Mouse (Mus musculus): ENCODE measurements around the gene Ppp1r3g. TPM values are rescaled to one million over a fixed set of nuclear protein-coding genes. Genes with fewer than 3 reads are reported as not detected.
"Not testable (repeated sequence)": the region's sequence is repeated elsewhere in the genome, so short reads cannot be mapped to it uniquely, and the experiment has no call there.

The Ppp1r3g gene
- polyA plus RNA-seq, 1 experiment, result 0.07 TPM

DNA sequence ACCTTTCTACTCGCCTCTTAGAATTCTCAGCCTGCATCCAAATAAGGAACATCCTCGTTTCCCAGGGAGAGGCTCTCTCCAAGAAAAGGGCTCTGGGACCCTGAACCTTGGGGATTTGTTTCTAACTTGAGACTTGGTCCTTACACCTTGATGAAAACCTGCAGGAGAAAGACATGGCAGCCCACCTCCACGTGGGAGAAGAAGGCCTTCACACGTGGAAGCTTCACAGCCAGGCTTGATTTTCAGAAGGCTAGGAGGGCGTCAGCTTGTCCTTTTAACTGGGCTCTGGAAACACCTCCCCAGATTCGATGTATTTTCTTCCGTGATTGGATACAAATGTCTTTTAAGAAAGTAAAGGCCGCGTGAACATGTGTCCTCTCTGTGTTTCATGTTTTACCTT, 11.2 kb downstream of the Ppp1r3g start:
- TF ChIP-seq CTCF (IDR thresholded peaks at IDR 0.05; ENCODE audit: control insufficient read depth, insufficient read depth, insufficient replicate concordance, low read depth, low read length) (no peak), POLR2A (IDR thresholded peaks at IDR 0.05; ENCODE audit: control insufficient read depth, low read depth, low read length) (no peak)
- Histone ChIP-seq H3K27me3 (ENCODE audit: control insufficient read depth, insufficient read depth, low read length) (no peaks in the 10 kb centered on the region), H3K4me1 (ENCODE audit: control insufficient read depth, insufficient read depth, low read length) (peaks cover 7% of the 10 kb centered on the region; the same call in 1 of the 2 replicates), H3K4me3 (ENCODE audit: control insufficient read depth, low read depth, low read length) (no peak overlapping the region), H3K27ac (ENCODE audit: control insufficient read depth, insufficient read depth, low read depth, low read length) (no peak overlapping the region), H3K36me3 (ENCODE audit: control insufficient read depth, insufficient read depth, low read length) (no peaks in the 10 kb centered on the region)

DNA sequence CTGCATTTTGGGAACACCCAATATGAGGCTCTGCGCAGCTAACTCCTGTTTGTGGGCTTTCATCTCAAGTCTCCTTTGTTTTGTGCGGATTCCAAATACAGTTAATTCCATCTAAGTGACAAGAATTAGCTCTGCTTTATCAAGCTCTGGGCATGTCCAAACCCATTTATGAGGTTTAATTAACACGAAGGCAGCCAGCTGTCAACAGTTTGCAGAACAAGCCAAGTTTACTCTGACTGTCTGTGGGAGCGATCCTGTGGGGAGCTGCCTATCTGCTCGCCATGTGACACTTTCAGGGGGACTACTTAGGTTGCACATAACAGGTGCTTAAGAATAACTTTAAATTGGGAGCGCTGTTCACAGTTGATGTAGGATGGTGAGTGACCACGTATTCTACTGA, 18.3 kb downstream of the Ppp1r3g start:
- TF ChIP-seq POLR2A (IDR thresholded peaks at IDR 0.05; ENCODE audit: control insufficient read depth, low read depth, low read length) (no peak), CTCF (IDR thresholded peaks at IDR 0.05; ENCODE audit: control insufficient read depth, insufficient read depth, insufficient replicate concordance, low read depth, low read length) (no peak)
- no peak overlapping the region for H3K27ac ChIP-seq (ENCODE audit: control insufficient read depth, insufficient read depth, low read depth, low read length)
- no peak overlapping the region for H3K4me3 ChIP-seq (ENCODE audit: control insufficient read depth, low read depth, low read length)
- H3K27me3 ChIP-seq (ENCODE audit: control insufficient read depth, insufficient read depth, low read length), result no peaks in the 10 kb centered on the region
- no peaks in the 10 kb centered on the region for H3K4me1 ChIP-seq (ENCODE audit: control insufficient read depth, insufficient read depth, low read length)
- H3K36me3 ChIP-seq (ENCODE audit: control insufficient read depth, insufficient read depth, low read length), result no peaks in the 10 kb centered on the region

DNA sequence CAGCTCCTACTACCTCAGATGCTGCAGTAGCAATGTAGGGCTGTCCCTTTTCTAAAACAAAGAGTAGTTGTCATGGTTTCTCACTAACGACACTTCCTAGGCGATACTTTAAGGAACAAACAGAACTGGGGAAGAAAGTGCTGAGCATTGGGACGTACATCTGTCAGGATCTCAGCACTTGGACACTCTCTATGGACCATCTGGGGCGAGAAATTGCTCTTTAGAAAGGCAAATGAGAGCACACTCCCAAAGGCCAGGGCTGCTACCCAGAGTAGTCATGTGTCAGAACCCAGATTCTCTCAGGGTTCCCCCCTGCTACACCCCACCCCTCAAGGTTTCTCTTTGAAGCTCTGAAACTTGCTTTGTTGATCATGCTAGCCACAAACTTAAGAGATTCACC, 21.8 kb downstream of the Ppp1r3g start:
- Histone ChIP-seq H3K4me1 (ENCODE audit: control insufficient read depth, insufficient read depth, low read length) (no peaks in the 10 kb centered on the region), H3K36me3 (ENCODE audit: control insufficient read depth, insufficient read depth, low read length) (no peaks in the 10 kb centered on the region), H3K27ac (ENCODE audit: control insufficient read depth, insufficient read depth, low read depth, low read length) (no peak overlapping the region), H3K4me3 (ENCODE audit: control insufficient read depth, low read depth, low read length) (no peak overlapping the region), H3K27me3 (ENCODE audit: control insufficient read depth, insufficient read depth, low read length) (no peaks in the 10 kb centered on the region)
- TF ChIP-seq POLR2A (IDR thresholded peaks at IDR 0.05; ENCODE audit: control insufficient read depth, low read depth, low read length), result no peak
- no peak for TF ChIP-seq CTCF (IDR thresholded peaks at IDR 0.05; ENCODE audit: control insufficient read depth, insufficient read depth, insufficient replicate concordance, low read depth, low read length)

DNA sequence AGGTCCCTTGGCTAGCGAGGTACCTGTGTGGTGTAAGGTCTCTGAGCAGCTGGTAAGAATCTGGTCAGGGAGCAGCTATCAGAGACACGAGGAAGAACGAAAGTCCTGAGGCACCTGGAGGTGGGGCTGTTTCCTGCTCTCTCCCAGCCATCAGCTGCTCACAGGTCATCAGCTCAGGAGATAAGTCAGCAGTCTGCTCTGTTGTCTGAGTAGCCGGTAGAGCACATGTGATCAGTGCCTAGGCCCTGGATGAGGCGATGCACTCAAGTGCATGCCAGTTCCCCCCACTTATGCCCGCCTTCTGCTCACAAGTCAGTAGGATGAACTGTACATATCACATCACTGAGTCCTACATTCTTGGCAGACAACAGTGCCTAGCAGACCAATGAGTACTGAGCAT, 24.3 kb downstream of the Ppp1r3g start:
- Histone ChIP-seq H3K27me3 (ENCODE audit: control insufficient read depth, insufficient read depth, low read length) (no peaks in the 10 kb centered on the region), H3K27ac (ENCODE audit: control insufficient read depth, insufficient read depth, low read depth, low read length) (no peak overlapping the region), H3K4me1 (ENCODE audit: control insufficient read depth, insufficient read depth, low read length) (no peaks in the 10 kb centered on the region), H3K36me3 (ENCODE audit: control insufficient read depth, insufficient read depth, low read length) (no peaks in the 10 kb centered on the region), H3K4me3 (ENCODE audit: control insufficient read depth, low read depth, low read length) (no peak overlapping the region)
- no peak for TF ChIP-seq POLR2A (IDR thresholded peaks at IDR 0.05; ENCODE audit: control insufficient read depth, low read depth, low read length)
- no peak for TF ChIP-seq CTCF (IDR thresholded peaks at IDR 0.05; ENCODE audit: control insufficient read depth, insufficient read depth, insufficient replicate concordance, low read depth, low read length)

DNA sequence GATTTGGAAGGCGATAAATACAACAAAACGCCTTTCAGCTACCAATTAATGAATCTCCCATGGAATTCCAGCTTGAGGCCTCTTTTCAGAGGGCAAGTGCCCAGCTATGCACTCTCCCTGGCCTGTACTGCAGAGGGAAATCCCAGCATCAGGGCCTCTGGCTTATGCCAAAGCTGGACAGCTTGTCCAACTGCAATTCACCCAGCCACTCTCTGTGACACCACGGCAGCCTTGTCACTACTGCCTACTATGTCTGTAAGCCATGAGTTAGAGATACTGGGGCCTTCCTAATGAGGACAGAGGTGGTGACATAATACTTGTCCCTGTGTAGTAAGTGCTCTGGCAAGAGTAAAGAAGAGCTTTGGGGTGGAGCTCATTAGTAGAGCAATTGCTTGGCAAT, 30.7 kb downstream of the Ppp1r3g start:
- no peak for TF ChIP-seq POLR2A (IDR thresholded peaks at IDR 0.05; ENCODE audit: control insufficient read depth, low read depth, low read length)
- no peak for TF ChIP-seq CTCF (IDR thresholded peaks at IDR 0.05; ENCODE audit: control insufficient read depth, insufficient read depth, insufficient replicate concordance, low read depth, low read length)
- no peaks in the 10 kb centered on the region for H3K27me3 ChIP-seq (ENCODE audit: control insufficient read depth, insufficient read depth, low read length)
- no peak overlapping the region for H3K27ac ChIP-seq (ENCODE audit: control insufficient read depth, insufficient read depth, low read depth, low read length)
- no peaks in the 10 kb centered on the region for H3K36me3 ChIP-seq (ENCODE audit: control insufficient read depth, insufficient read depth, low read length)
- H3K4me1 ChIP-seq (ENCODE audit: control insufficient read depth, insufficient read depth, low read length), result no peaks in the 10 kb centered on the region
- no peak overlapping the region for H3K4me3 ChIP-seq (ENCODE audit: control insufficient read depth, low read depth, low read length)

DNA sequence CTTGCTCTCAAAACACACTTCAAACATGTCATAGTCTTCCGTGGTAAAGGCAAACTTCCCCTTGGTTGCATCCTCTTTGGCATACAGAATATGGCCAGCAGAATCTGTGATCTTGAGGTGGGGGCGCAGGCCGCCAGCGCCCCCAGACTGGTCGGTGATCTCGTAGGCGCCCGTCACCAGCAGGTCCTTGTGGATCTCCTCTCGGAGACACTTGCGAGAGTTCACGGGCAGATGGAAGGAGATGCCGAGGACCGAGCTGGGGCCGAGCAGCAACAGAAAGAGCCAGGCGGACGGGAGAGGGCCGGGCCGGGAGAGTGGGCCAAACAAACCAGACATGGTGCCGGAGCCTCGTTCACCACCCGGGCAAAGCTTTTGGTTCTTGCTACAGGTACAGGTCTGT, 32.5 kb downstream of the Ppp1r3g start:
- not testable (repeated sequence) for H3K27ac ChIP-seq (ENCODE audit: control insufficient read depth, insufficient read depth, low read depth, low read length); H3K4me1 ChIP-seq (ENCODE audit: control insufficient read depth, insufficient read depth, low read length); H3K36me3 ChIP-seq (ENCODE audit: control insufficient read depth, insufficient read depth, low read length); H3K27me3 ChIP-seq (ENCODE audit: control insufficient read depth, insufficient read depth, low read length); H3K4me3 ChIP-seq (ENCODE audit: control insufficient read depth, low read depth, low read length)

DNA sequence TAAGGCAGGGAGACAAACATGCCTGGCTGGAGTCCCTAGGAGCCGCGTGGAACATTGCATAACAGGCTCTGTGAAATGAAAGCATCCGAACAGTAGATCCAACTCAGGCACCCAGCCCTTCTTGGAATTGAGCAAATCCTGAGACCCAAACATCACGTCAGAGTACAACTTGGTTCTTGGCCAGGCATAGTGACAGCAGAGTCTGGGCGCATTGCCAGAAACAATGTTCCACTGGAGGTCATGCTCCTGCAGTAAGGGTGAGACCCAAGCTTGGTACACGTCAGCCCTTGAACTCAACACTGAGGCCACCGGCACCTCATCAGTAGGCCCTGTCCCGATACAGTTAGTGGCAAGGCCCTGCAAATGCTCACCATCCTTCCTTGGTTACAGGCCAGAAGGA, 35.4 kb downstream of the Ppp1r3g start:
- no peaks in the 10 kb centered on the region for H3K27me3 ChIP-seq (ENCODE audit: control insufficient read depth, insufficient read depth, low read length)
- no peaks in the 10 kb centered on the region for H3K4me1 ChIP-seq (ENCODE audit: control insufficient read depth, insufficient read depth, low read length)
- peak overlapping the region; percentile 12; the same call in 1 of the 2 replicates for H3K27ac ChIP-seq (ENCODE audit: control insufficient read depth, insufficient read depth, low read depth, low read length)
- no peak overlapping the region for H3K4me3 ChIP-seq (ENCODE audit: control insufficient read depth, low read depth, low read length)
- H3K36me3 ChIP-seq (ENCODE audit: control insufficient read depth, insufficient read depth, low read length), result no peaks in the 10 kb centered on the region
- TF ChIP-seq CTCF (IDR thresholded peaks at IDR 0.05; ENCODE audit: control insufficient read depth, insufficient read depth, insufficient replicate concordance, low read depth, low read length) (no peak), POLR2A (IDR thresholded peaks at IDR 0.05; ENCODE audit: control insufficient read depth, low read depth, low read length) (no peak)

DNA sequence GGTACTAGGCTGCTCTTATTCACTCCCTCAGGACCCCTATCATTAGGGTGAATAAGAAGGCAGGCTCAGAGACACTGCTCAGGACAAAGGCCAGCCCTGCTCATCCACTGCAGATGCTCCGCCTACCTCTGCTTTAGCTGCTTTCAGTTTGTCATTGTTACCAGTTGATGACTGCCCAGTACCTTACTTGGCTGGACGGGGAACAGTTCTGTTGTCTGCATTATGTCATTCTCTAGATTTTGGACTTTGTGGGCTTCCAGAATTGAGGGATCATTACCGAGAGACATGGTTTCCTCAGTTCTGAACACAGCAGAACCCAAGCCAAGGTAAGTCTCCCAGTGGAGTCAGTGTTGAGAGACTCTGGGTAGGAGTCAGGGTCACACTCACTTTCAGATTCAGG, 36.6 kb downstream of the Ppp1r3g start:
- no peaks in the 10 kb centered on the region for H3K4me1 ChIP-seq (ENCODE audit: control insufficient read depth, insufficient read depth, low read length)
- H3K36me3 ChIP-seq (ENCODE audit: control insufficient read depth, insufficient read depth, low read length), result no peaks in the 10 kb centered on the region
- H3K4me3 ChIP-seq (ENCODE audit: control insufficient read depth, low read depth, low read length), result no peak overlapping the region
- H3K27me3 ChIP-seq (ENCODE audit: control insufficient read depth, insufficient read depth, low read length), result no peaks in the 10 kb centered on the region
- no peak overlapping the region for H3K27ac ChIP-seq (ENCODE audit: control insufficient read depth, insufficient read depth, low read depth, low read length)
- TF ChIP-seq CTCF (IDR thresholded peaks at IDR 0.05; ENCODE audit: control insufficient read depth, insufficient read depth, insufficient replicate concordance, low read depth, low read length) (no peak), POLR2A (IDR thresholded peaks at IDR 0.05; ENCODE audit: control insufficient read depth, low read depth, low read length) (no peak)

Measured in testis, adult 2 months (tissue).